Mouse (Mus musculus): ENCODE results near the gene Ric1. TPM values are rescaled to one million over a fixed set of nuclear protein-coding genes. Genes with fewer than 3 reads are reported as not detected.
A peak's percentile ranks its signal among the peaks of the same experiment; 100 is the strongest.
"Not testable (repeated sequence)": the region's sequence is repeated elsewhere in the genome, so short reads cannot be mapped to it uniquely, and the experiment has no call there.

Ric1 gene
- polyA plus RNA-seq, 1 experiment: 8.9 TPM

DNA sequence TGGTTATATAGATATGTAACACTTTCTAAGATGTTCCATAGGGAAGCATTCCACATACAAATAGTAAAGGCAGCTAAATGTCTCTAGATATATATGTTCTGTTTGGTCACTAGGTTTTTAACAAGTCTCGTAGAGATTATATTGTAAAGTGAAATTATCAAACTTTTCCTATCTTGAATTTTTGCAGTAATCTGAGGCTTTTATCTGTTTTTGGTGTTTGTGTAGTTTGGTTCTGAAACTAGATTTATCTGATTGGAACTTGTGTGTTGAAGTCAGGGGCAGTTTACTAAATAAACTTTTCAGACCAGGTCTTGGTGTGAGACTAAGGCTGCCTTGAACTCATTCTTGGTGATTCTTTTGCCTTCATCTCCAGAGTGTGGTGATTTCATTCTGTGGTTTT is 29.0 kb downstream of the Ric1 start:
- WGBS: 94% methylated on average over 1 of the region's 1 CpGs
- Histone ChIP-seq H3K27me3 (replicated peaks; ENCODE audit: control insufficient read depth, insufficient read depth, low read length) (no peaks in the 10 kb centered on the region), H3K4me1 (ENCODE audit: control insufficient read depth, insufficient read depth, low read length) (no peaks in the 10 kb centered on the region), H3K27ac (ENCODE audit: insufficient read depth, low read depth, low read length) (no peak overlapping the region), H3K36me3 (ENCODE audit: control insufficient read depth, insufficient read depth, low read length) (no peaks in the 10 kb centered on the region), H3K4me3 (ENCODE audit: insufficient read depth, low read depth, low read length) (no peak overlapping the region)
- no peak for DNase-seq
- TF ChIP-seq POLR2A (IDR thresholded peaks at IDR 0.05; ENCODE audit: low read depth, low read length): no peak
- no peak for TF ChIP-seq CTCF (conservative IDR thresholded peaks at IDR 0.05; ENCODE audit: insufficient read depth, insufficient read length, low read depth, low read length)

DNA sequence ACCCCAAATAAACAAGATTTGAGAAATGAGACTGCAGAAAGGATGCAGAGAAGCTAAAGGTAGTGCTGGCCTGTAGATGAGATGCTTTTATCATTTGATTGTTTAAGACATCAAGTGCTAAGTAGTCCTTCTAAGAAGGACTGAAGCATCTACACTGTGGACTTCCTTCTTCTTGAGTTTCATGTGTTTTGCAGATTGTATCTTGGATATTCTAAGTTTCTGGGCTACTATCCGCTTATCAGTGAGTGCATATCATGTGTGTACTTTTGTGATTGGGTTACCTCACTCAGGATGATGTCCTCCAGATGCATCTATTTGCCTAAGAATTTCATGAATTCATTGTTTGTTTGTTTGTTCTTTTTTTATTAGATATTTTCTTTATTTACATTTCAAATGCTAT is 29.9 kb downstream of the Ric1 start:
- 97% methylated on average over 1 of the region's 1 CpGs for WGBS
- not testable (repeated sequence) for H3K27me3 ChIP-seq (replicated peaks; ENCODE audit: control insufficient read depth, insufficient read depth, low read length); DNase-seq

DNA sequence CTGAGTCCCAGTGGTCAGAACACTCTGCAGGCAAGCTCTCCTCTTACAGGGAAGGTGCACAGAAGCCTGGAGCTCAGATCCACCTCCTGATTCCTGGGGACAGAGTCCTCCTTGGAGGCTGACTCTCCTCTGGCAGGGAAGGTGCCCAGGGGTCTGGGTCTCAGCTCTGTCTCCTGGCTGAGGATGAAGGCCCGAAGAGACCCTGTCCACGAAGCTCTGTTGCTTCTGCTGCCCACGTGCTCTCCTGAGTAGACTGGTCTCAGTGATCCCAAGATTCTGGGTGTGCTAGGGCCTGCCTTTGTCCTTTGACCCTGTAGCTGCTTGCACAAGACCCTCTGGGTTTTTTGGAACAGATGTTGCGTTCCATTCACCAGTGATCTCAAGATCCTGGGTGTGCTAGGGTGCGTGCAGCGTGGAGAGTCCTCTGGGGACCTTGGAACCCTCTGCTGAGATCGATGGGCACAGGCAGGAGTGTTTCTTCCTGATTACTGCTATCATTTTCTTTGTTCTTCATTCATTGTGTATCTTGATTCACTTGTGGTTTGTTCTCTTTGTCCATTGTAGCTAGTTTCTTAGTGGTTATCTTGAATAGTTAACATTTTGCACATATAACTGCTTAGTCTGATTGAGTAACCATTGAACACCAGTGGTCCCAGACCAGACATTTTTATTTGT is 35.2 kb downstream of the Ric1 start:
- WGBS: 82% methylated on average over 7 of the region's 7 CpGs
- not testable (repeated sequence) for DNase-seq; H3K36me3 ChIP-seq (ENCODE audit: control insufficient read depth, insufficient read depth, low read length); H3K27me3 ChIP-seq (replicated peaks; ENCODE audit: control insufficient read depth, insufficient read depth, low read length); H3K27ac ChIP-seq (ENCODE audit: insufficient read depth, low read depth, low read length); H3K4me3 ChIP-seq (ENCODE audit: insufficient read depth, low read depth, low read length); H3K4me1 ChIP-seq (ENCODE audit: control insufficient read depth, insufficient read depth, low read length)

More for the DNA sequence above, 29.9 kb downstream of the Ric1 start:
- not testable (repeated sequence) for H3K36me3 ChIP-seq (ENCODE audit: control insufficient read depth, insufficient read depth, low read length); H3K27ac ChIP-seq (ENCODE audit: insufficient read depth, low read depth, low read length); H3K4me3 ChIP-seq (ENCODE audit: insufficient read depth, low read depth, low read length); H3K4me1 ChIP-seq (ENCODE audit: control insufficient read depth, insufficient read depth, low read length)

DNA sequence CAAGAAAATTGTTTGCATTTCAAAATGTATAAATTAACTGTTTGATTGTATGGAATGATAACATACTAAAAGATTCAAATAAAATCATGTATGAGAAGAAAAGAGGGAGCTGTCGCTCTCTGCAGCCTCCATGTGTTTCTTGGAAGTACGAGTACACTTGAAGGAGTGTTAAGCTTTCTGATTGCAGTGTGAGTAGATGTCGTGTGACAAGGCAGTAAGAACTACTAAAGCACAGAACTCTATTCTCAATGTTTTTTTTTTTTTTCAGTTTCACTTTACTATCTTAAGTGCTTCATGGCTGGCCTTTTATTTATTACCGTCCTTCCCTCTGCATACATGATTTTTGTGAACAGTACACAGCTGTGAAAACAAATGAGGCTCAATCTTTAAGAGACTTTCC is 40.1 kb downstream of the Ric1 start:
- Histone ChIP-seq H3K36me3 (ENCODE audit: control insufficient read depth, insufficient read depth, low read length) (no peaks in the 10 kb centered on the region), H3K27me3 (replicated peaks; ENCODE audit: control insufficient read depth, insufficient read depth, low read length) (no peaks in the 10 kb centered on the region), H3K27ac (ENCODE audit: insufficient read depth, low read depth, low read length) (no peak overlapping the region), H3K4me1 (ENCODE audit: control insufficient read depth, insufficient read depth, low read length) (peaks cover 7% of the 10 kb centered on the region; the same call in 1 of the 2 replicates), H3K4me3 (ENCODE audit: insufficient read depth, low read depth, low read length) (no peak overlapping the region)
- no peak for DNase-seq
- 75% methylated on average over 4 of the region's 4 CpGs for WGBS
- TF ChIP-seq POLR2A (IDR thresholded peaks at IDR 0.05; ENCODE audit: low read depth, low read length) (no peak), CTCF (conservative IDR thresholded peaks at IDR 0.05; ENCODE audit: insufficient read depth, insufficient read length, low read depth, low read length) (no peak)

DNA sequence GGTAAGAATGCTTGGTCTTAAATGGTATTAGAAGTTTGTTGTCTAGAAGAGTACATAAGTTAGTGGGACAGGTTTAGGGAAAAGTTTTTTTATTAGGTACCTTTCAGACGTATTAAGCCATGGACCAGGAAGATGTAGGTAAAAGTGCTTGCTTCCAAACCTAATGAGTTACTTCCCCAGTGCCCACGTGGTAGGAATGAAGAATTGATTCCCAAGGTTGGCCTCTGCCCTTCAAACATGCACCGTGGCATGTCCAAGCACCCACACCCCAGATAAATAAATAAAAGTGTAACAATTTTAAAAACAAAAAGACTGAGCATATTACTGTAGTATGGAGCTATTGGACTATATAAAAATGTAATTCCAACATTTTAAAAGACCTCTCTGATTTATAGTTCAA is 40.5 kb downstream of the Ric1 start:
- H3K4me1 ChIP-seq (ENCODE audit: control insufficient read depth, insufficient read depth, low read length): peaks cover 7% of the 10 kb centered on the region; the same call in 1 of the 2 replicates
- 35% methylated on average over 3 of the region's 3 CpGs for WGBS
- H3K27ac ChIP-seq (ENCODE audit: insufficient read depth, low read depth, low read length): no peak overlapping the region
- no peaks in the 10 kb centered on the region for H3K27me3 ChIP-seq (replicated peaks; ENCODE audit: control insufficient read depth, insufficient read depth, low read length)
- no peaks in the 10 kb centered on the region for H3K36me3 ChIP-seq (ENCODE audit: control insufficient read depth, insufficient read depth, low read length)
- peak; percentile 8 for DNase-seq
- no peak overlapping the region for H3K4me3 ChIP-seq (ENCODE audit: insufficient read depth, low read depth, low read length)
- TF ChIP-seq CTCF (conservative IDR thresholded peaks at IDR 0.05; ENCODE audit: insufficient read depth, insufficient read length, low read depth, low read length) (no peak), POLR2A (IDR thresholded peaks at IDR 0.05; ENCODE audit: low read depth, low read length) (no peak)

DNA sequence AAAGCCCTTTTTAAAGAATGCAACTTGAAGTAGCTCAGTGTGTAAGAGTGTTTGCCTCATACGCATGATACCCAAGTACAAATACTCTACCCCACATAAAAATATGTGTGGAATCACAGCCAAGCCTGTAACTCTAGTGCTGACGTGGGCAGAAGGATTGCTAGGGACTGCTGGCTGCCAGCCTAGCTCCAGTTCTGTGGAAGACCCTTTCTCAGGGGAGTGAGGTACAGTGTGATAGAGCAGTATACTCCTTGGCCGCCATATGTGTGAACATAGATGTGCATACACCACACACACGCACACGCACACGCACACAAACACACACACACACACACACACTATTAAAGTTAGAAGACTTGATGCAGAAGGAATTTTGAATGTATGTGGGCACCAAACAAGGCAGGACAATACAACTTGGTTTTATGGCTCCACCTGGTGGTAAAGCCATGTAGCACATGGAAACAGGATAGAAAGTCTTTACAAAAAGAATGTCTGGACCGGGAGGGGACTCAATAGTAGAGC is 41.2 kb downstream of the Ric1 start:
- H3K4me1 ChIP-seq (ENCODE audit: control insufficient read depth, insufficient read depth, low read length): peaks cover 7% of the 10 kb centered on the region; the same call in 1 of the 2 replicates
- TF ChIP-seq CTCF (conservative IDR thresholded peaks at IDR 0.05; ENCODE audit: insufficient read depth, insufficient read length, low read depth, low read length) (0 out of 2 replicates have a peak, but pooled peaks have one; percentile 33), POLR2A (IDR thresholded peaks at IDR 0.05; ENCODE audit: low read depth, low read length) (no peak)
- H3K27ac ChIP-seq (ENCODE audit: insufficient read depth, low read depth, low read length): no peak overlapping the region
- WGBS: 60% methylated on average over 7 of the region's 7 CpGs
- no peak overlapping the region for H3K4me3 ChIP-seq (ENCODE audit: insufficient read depth, low read depth, low read length)
- peak; percentile 72 for DNase-seq
- H3K36me3 ChIP-seq (ENCODE audit: control insufficient read depth, insufficient read depth, low read length): no peaks in the 10 kb centered on the region
- no peaks in the 10 kb centered on the region for H3K27me3 ChIP-seq (replicated peaks; ENCODE audit: control insufficient read depth, insufficient read depth, low read length)

- WGBS: 88% methylated on average over 1 of the region's 1 CpGs
Observed at GRCm38 (mm10) chr19:29566512-29566911, 44.4 kb downstream of the Ric1 start.

More at GRCm38 (mm10) chr19:29566512-29566911, 44.4 kb downstream of the Ric1 start:
- Histone ChIP-seq H3K4me3 (ENCODE audit: insufficient read depth, low read depth, low read length) (no peak overlapping the region), H3K36me3 (ENCODE audit: control insufficient read depth, insufficient read depth, low read length) (peaks cover 3% of the 10 kb centered on the region; the same call in 1 of the 2 replicates), H3K27ac (ENCODE audit: insufficient read depth, low read depth, low read length) (no peak overlapping the region), H3K27me3 (replicated peaks; ENCODE audit: control insufficient read depth, insufficient read depth, low read length) (no peaks in the 10 kb centered on the region), H3K4me1 (ENCODE audit: control insufficient read depth, insufficient read depth, low read length) (no peaks in the 10 kb centered on the region)
- no peak for TF ChIP-seq CTCF (conservative IDR thresholded peaks at IDR 0.05; ENCODE audit: insufficient read depth, insufficient read length, low read depth, low read length)
- no peak for TF ChIP-seq POLR2A (IDR thresholded peaks at IDR 0.05; ENCODE audit: low read depth, low read length)
- DNase-seq: no peak
